Mouse (Mus musculus) ES-Bruce4 (cell line): ENCODE results near the gene Shc2.

Experiments used
- CTCF ChIP-seq: IDR thresholded peaks from one replicate; pipeline ENCODE4 v1.8.1; 2011; ENCODE audit warnings: low read depth, low read length
- POLR2A ChIP-seq: IDR thresholded peaks from one replicate; pipeline ENCODE4 v1.8.1; 2011; ENCODE audit warnings: low read length; ENCODE audit not compliant: insufficient read depth

- TF ChIP-seq CTCF (no peak), POLR2A (no peak)
These were observed 43.1 kb upstream of the Shc2 start for GRCm38 (mm10) chr10:79680606-79681495.
